Mouse (Mus musculus): ENCODE data around the gene Antxr2. TPM values are rescaled to one million over a fixed set of nuclear protein-coding genes. Genes with fewer than 3 reads are reported as not detected.

The Antxr2 gene
- total and polyA plus RNA-seq, 3 experiments: 28.1 to 78.9 (median 70.7) TPM

- intact Hi-C loops (cut with DNase I): no loop called here
- TF ChIP-seq EP300 (IDR thresholded peaks at IDR 0.05; ENCODE audit: insufficient read depth, low read depth, low read length) (no peak), CTCF (IDR thresholded peaks at IDR 0.05) (no peak), POLR2A (IDR thresholded peaks at IDR 0.05; ENCODE audit: insufficient read depth, low read depth, low read length) (no peak)
- no peak overlapping the region for H3K27ac ChIP-seq
- no peaks in the 10 kb centered on the region for H3K4me1 ChIP-seq (ENCODE audit: control insufficient read depth, insufficient read depth, low read length)
- H3K27me3 ChIP-seq (ENCODE audit: control insufficient read depth, insufficient read depth, low read length): no peaks in the 10 kb centered on the region
- H3K36me3 ChIP-seq (ENCODE audit: control insufficient read depth, insufficient read depth, low read length): no peaks in the 10 kb centered on the region
- no peak for DNase-seq
- no peak overlapping the region for H3K4me3 ChIP-seq
- H3K79me2 ChIP-seq (replicated peaks; ENCODE audit: control insufficient read depth, insufficient read depth, low read length): no peaks in the 10 kb centered on the region
- H3K9ac ChIP-seq (ENCODE audit: low read depth, low read length): no peak overlapping the region
- WGBS: 81% methylated on average over 3 of the region's 3 CpGs
Measured at GRCm38 (mm10) chr5:97878871-97879270, 152.0 kb downstream of the Antxr2 start.

- Histone ChIP-seq H3K27me3 (ENCODE audit: control insufficient read depth, insufficient read depth, low read length) (no peaks in the 10 kb centered on the region), H3K9ac (ENCODE audit: low read depth, low read length) (no peak overlapping the region), H3K4me3 (no peak overlapping the region), H3K27ac (no peak overlapping the region), H3K36me3 (ENCODE audit: control insufficient read depth, insufficient read depth, low read length) (no peaks in the 10 kb centered on the region), H3K4me1 (ENCODE audit: control insufficient read depth, insufficient read depth, low read length) (no peaks in the 10 kb centered on the region), H3K79me2 (replicated peaks; ENCODE audit: control insufficient read depth, insufficient read depth, low read length) (no peaks in the 10 kb centered on the region)
- no peak for DNase-seq
- WGBS: 54% methylated on average over 1 of the region's 1 CpGs
- TF ChIP-seq CTCF (IDR thresholded peaks at IDR 0.05): no peak
- TF ChIP-seq POLR2A (IDR thresholded peaks at IDR 0.05; ENCODE audit: insufficient read depth, low read depth, low read length): no peak
- no peak for TF ChIP-seq EP300 (IDR thresholded peaks at IDR 0.05; ENCODE audit: insufficient read depth, low read depth, low read length)
- intact Hi-C loops (cut with DNase I): no loop called here
Measured at GRCm38 (mm10) chr5:97878215-97878794, 152.5 kb downstream of the Antxr2 start.

GRCm38 (mm10) chr5:97876895-97877294 lies 153.9 kb downstream of the Antxr2 start:
- WGBS: 97% methylated on average over 2 of the region's 2 CpGs
- Histone ChIP-seq H3K27me3 (ENCODE audit: control insufficient read depth, insufficient read depth, low read length) (no peaks in the 10 kb centered on the region), H3K4me3 (no peak overlapping the region), H3K36me3 (ENCODE audit: control insufficient read depth, insufficient read depth, low read length) (no peaks in the 10 kb centered on the region), H3K27ac (no peak overlapping the region), H3K9ac (ENCODE audit: low read depth, low read length) (no peak overlapping the region), H3K4me1 (ENCODE audit: control insufficient read depth, insufficient read depth, low read length) (no peaks in the 10 kb centered on the region), H3K79me2 (replicated peaks; ENCODE audit: control insufficient read depth, insufficient read depth, low read length) (no peaks in the 10 kb centered on the region)
- intact Hi-C loops (cut with DNase I): no loop called here
- no peak for DNase-seq
- TF ChIP-seq CTCF (IDR thresholded peaks at IDR 0.05) (no peak), EP300 (IDR thresholded peaks at IDR 0.05; ENCODE audit: insufficient read depth, low read depth, low read length) (no peak), POLR2A (IDR thresholded peaks at IDR 0.05; ENCODE audit: insufficient read depth, low read depth, low read length) (no peak)

- Histone ChIP-seq H3K27me3 (ENCODE audit: control insufficient read depth, insufficient read depth, low read length) (no peaks in the 10 kb centered on the region), H3K4me3 (no peak overlapping the region), H3K36me3 (ENCODE audit: control insufficient read depth, insufficient read depth, low read length) (no peaks in the 10 kb centered on the region), H3K9ac (ENCODE audit: low read depth, low read length) (no peak overlapping the region), H3K79me2 (replicated peaks; ENCODE audit: control insufficient read depth, insufficient read depth, low read length) (no peaks in the 10 kb centered on the region), H3K27ac (no peak overlapping the region), H3K4me1 (ENCODE audit: control insufficient read depth, insufficient read depth, low read length) (no peaks in the 10 kb centered on the region)
- 47% methylated on average over 2 of the region's 2 CpGs for WGBS
- DNase-seq: no peak
- TF ChIP-seq EP300 (IDR thresholded peaks at IDR 0.05; ENCODE audit: insufficient read depth, low read depth, low read length) (no peak), CTCF (IDR thresholded peaks at IDR 0.05) (no peak), POLR2A (IDR thresholded peaks at IDR 0.05; ENCODE audit: insufficient read depth, low read depth, low read length) (no peak)
- intact Hi-C loops (cut with DNase I): no loop called here
Measured at GRCm38 (mm10) chr5:97867921-97868320, 162.9 kb downstream of the Antxr2 start.

- WGBS: 83% methylated on average over 3 of the region's 3 CpGs
- Histone ChIP-seq H3K9ac (ENCODE audit: low read depth, low read length) (no peak overlapping the region), H3K4me1 (ENCODE audit: control insufficient read depth, insufficient read depth, low read length) (no peaks in the 10 kb centered on the region), H3K27me3 (ENCODE audit: control insufficient read depth, insufficient read depth, low read length) (no peaks in the 10 kb centered on the region), H3K27ac (no peak overlapping the region), H3K36me3 (ENCODE audit: control insufficient read depth, insufficient read depth, low read length) (no peaks in the 10 kb centered on the region), H3K4me3 (no peak overlapping the region), H3K79me2 (replicated peaks; ENCODE audit: control insufficient read depth, insufficient read depth, low read length) (no peaks in the 10 kb centered on the region)
- intact Hi-C loops (cut with DNase I): no loop called here
- no peak for TF ChIP-seq CTCF (IDR thresholded peaks at IDR 0.05)
- no peak for TF ChIP-seq POLR2A (IDR thresholded peaks at IDR 0.05; ENCODE audit: insufficient read depth, low read depth, low read length)
- no peak for TF ChIP-seq EP300 (IDR thresholded peaks at IDR 0.05; ENCODE audit: insufficient read depth, low read depth, low read length)
- no peak for DNase-seq
Measured at GRCm38 (mm10) chr5:97866975-97867374, 163.9 kb downstream of the Antxr2 start.

- no peak overlapping the region for H3K9ac ChIP-seq (ENCODE audit: low read depth, low read length)
- no peak for TF ChIP-seq POLR2A (IDR thresholded peaks at IDR 0.05; ENCODE audit: insufficient read depth, low read depth, low read length)
- TF ChIP-seq EP300 (IDR thresholded peaks at IDR 0.05; ENCODE audit: insufficient read depth, low read depth, low read length): no peak
- no peak for TF ChIP-seq CTCF (IDR thresholded peaks at IDR 0.05)
- H3K4me3 ChIP-seq: no peak overlapping the region
- no peaks in the 10 kb centered on the region for H3K36me3 ChIP-seq (ENCODE audit: control insufficient read depth, insufficient read depth, low read length)
- H3K79me2 ChIP-seq (replicated peaks; ENCODE audit: control insufficient read depth, insufficient read depth, low read length): no peaks in the 10 kb centered on the region
- H3K27me3 ChIP-seq (ENCODE audit: control insufficient read depth, insufficient read depth, low read length): no peaks in the 10 kb centered on the region
- no peak overlapping the region for H3K27ac ChIP-seq
- no peak for DNase-seq
- no peaks in the 10 kb centered on the region for H3K4me1 ChIP-seq (ENCODE audit: control insufficient read depth, insufficient read depth, low read length)
- intact Hi-C loops (cut with DNase I): no loop called here
Measured at GRCm38 (mm10) chr5:97857101-97857500, 173.7 kb downstream of the Antxr2 start.

Measured in heart, adult 2 months (tissue).